Mouse (Mus musculus) heart, adult 8-10 months (tissue): ENCODE measurements around the gene Scpep1. TPM values are rescaled to one million over a fixed set of nuclear protein-coding genes. Genes with fewer than 3 reads are reported as not detected.
"Not testable (repeated sequence)": the region's sequence is repeated elsewhere in the genome, so short reads cannot be mapped to it uniquely, and the experiment has no call there.

Experiments
- DNase-seq: peaks from one replicate; pipeline ENCODE4 v3.0.0; 2022; ENCODE audit warnings: low spot score
- total RNA-seq, 4 experiments: library from RNA; stranded (reverse); gene quantifications; 2 replicates each; pipeline ENCODE4 v1.2.4; 2022

The Scpep1 gene
- total RNA-seq = 10 to 100 TPM; 11.8 to 13.1 (median 12.8) TPM

- DNase-seq = peak; percentile 98
These were observed at the start of gene Scpep1 for GRCm38 (mm10) chr11:88955217-88955969. Gene Scpep1 (minus strand): TSS chr11:88955465.

GRCm38 (mm10) chr11:89003726-89004125 lies 48.5 kb upstream of the Scpep1 start:
- no peak for DNase-seq

DNA sequence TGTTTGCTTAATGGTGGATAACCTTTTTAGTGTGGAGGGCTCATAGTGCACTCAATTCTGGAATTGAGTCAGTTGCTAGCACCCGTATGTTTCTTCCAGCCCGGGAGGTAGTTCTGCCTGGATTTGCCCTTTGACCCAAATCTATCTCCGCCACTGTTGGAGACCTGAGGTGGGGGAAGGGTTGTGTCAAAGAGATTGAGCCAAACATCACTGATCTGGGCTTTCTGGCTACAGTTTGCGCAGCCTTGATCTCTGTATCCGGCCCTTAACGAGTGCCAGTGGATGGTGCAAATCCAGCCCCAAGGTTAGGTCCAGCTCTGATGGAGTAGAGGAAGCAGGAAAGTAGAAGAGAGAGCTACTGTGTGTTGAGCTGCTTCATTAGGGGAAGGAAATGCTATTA lies 47.8 kb upstream of the Scpep1 start:
- DNase-seq = no peak

GRCm38 (mm10) chr11:89002621-89003020 lies 47.4 kb upstream of the Scpep1 start:
- DNase-seq = no peak

- no peak for DNase-seq
These were observed 46.8 kb upstream of the Scpep1 start for GRCm38 (mm10) chr11:89002068-89002467.

DNA sequence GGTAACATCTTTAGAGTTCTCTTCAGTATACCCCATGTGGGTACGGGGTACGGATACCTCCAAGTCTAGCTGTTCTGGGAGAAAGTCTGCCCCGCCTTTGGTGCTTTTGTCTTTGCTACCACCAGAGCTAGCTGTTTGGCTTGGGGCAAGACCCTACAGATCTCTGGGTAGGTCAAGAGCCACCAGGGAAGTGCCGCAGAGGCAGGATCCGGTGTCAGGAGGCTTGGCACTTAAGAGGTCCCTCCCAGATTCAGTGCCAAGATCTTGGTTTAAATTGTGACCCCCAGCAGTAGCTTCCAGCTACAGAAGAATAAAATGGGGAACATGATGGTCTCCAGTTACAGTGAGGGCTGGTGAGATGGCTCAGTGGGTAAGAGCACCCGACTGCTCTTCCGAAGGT lies 46.3 kb upstream of the Scpep1 start:
- no peak for DNase-seq

DNA sequence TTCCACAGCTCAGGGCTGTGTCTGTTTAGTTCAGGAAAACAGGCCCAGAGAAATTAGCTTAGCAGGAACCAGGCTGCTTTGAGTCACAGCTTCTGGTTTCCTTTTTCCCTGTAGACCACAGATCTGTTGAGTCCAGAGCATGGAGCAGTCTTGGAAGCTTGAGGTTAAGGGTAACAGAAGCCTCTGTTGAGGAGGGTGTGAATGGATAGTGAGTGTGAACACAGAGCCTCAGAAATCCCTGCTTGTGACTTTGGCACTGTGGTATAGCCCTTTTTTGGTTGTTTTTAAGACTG lies 45.2 kb upstream of the Scpep1 start:
- no peak for DNase-seq

- no peak for DNase-seq
These were observed 44.7 kb upstream of the Scpep1 start for GRCm38 (mm10) chr11:88999723-89000526.

GRCm38 (mm10) chr11:88998974-88999722 lies 43.9 kb upstream of the Scpep1 start, which contains the start of gene Trim25:
Gene Trim25 (plus strand): TSS chr11:88999376.
- DNase-seq = peak; percentile 96

DNA sequence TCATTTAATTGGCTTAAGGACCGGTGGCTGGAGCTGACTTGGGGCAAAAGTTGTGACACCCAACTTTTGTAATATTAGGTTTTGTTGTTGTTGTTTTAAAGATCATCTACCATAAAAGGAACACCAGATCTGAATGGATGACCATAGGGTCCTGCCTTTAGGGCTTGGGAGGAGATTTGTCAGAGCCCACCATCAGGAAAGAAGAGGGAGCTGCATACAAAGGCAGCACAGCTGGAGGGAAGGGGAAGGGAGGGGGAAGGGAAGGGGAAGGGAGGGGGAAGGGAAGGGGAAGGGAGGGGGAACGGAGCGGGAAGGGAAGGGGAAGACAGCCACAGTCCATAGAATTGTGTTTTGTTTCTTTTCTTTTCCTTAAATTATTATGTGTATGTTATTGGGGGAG lies 43.1 kb upstream of the Scpep1 start:
- DNase-seq = no peak

- not testable (repeated sequence) for DNase-seq
These were observed 42.1 kb upstream of the Scpep1 start for GRCm38 (mm10) chr11:88997343-88997742.

DNA sequence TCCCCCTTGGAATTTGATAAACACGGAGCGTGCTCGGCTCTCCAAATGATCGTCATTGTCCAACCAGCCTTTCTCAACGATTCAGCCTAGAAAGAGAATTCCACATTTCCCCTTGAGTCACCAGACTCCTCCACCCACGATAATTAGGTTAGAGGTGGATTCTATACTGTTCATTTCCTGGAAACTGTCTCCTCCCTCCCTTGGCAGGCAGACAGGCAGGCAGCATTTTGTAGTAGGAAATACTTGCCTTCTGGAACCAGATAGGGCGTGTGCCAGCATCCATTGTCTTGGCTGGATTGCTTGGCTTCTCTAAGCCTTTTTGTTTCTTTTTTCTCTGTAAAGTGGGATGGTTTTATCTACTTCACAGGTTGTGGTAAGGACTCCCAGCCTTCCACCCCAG lies 41.2 kb upstream of the Scpep1 start:
- DNase-seq = peak; percentile 66

DNA sequence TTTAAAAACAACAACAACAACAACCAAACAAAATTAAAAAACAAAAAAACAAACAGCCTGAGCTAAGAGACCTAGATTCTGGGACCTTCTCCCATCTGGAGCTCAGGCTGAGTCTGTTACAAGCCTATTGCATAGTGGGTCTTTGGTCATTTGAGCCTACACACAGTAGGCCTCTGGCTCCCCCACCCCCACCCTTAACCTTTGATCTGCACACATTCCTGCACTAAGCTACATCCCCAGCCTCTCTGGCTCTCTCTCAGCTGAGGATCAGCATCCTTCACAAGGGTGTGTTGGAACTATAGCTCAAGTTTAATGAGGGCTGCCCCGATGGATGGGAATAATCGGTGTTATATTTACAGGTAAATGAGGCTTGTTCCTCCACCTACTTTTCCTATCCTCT lies 40.4 kb upstream of the Scpep1 start:
- DNase-seq = no peak

- DNase-seq = no peak
These were observed 39.2 kb upstream of the Scpep1 start for GRCm38 (mm10) chr11:88994492-88994891.

DNA sequence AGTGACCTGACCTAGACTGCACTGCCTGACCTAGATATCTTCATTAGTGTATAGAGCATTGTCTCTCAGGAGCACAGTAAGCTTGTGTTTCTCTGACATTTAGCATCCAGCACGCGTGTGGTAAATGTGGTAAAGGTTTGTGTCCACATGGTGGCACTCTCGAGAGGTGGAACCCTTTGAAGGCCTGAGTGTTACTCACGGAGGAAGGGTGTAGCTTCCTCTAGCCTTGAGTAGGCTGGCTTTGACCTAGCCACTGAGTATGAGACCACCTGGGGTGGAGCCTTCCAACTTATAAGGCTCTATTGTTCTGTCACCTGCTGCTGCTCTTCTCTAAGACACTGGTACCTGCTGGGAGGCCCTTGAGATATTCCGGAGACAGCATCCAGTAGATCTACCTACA lies 38.4 kb upstream of the Scpep1 start:
- DNase-seq = peak; percentile 81

- no peak for DNase-seq
These were observed 37.9 kb upstream of the Scpep1 start for GRCm38 (mm10) chr11:88993186-88993585.

- DNase-seq = no peak
These were observed 34.3 kb upstream of the Scpep1 start for GRCm38 (mm10) chr11:88989530-88989929.

GRCm38 (mm10) chr11:88988956-88989355 lies 33.7 kb upstream of the Scpep1 start:
- DNase-seq = no peak

- DNase-seq = no peak
These were observed 31.4 kb upstream of the Scpep1 start for GRCm38 (mm10) chr11:88986616-88987015.

DNA sequence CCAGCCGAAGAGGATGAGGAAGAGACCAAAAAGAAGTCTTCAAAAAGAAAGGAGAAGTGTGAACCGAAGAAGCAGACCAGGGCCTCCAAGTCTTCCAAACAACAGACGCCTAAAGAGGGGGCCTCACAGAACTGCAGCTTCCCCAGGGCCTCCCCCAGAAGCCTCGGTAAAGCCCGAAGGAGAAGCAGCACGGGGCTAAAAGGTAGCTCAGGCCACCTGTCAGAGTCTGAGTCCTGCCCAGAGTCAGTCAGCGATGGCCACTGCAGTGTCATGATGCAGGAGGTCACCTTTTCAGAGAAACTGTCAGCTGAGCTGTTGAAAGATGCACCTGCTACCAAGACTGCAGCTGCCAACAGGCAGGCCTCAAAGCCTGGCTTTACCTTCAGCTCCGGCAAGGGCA lies 26.1 kb upstream of the Scpep1 start:
- DNase-seq = no peak

DNA sequence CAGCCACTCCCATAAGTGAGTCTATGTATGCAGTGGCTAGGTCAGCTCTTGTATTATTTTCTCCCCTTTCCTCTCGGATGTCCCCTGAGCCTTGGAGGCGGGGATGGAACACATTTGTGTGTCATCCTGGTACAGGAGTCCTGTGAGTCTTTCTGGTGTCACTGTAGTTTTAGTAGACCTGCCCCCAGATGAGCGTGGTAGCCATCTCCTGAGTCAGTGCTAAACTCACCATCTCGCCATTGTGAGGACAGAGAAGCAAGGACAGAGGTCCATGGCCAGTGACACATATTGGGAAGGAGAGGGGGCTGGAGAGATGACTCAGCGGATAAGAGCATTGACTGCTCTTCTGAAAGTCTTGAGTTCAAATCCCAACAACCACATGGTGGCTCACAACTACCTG lies 21.9 kb upstream of the Scpep1 start:
- no peak for DNase-seq

- no peak for DNase-seq
These were observed 21.1 kb upstream of the Scpep1 start for GRCm38 (mm10) chr11:88976320-88976719.
